Mouse (Mus musculus) layer of hippocampus, postnatal 14 days (tissue): ENCODE measurements around the gene Rps27. TPM values are rescaled to one million over a fixed set of nuclear protein-coding genes. Genes with fewer than 3 reads are reported as not detected.

Experiments
- DNase-seq, 2 experiments: peaks; one replicate each; pipeline ENCODE4 v3.0.0; 2021 to 2022; ENCODE audit warnings: low spot score in 2 of 2, mixed read lengths in 1 of 2
- total RNA-seq, 2 experiments: library from RNA; stranded (reverse); gene quantifications; 2 replicates each; pipeline ENCODE4 v1.2.3; 2021

The Rps27 gene
- total RNA-seq, 2 experiments from 2014 or later: 697 to 821 TPM

DNA sequence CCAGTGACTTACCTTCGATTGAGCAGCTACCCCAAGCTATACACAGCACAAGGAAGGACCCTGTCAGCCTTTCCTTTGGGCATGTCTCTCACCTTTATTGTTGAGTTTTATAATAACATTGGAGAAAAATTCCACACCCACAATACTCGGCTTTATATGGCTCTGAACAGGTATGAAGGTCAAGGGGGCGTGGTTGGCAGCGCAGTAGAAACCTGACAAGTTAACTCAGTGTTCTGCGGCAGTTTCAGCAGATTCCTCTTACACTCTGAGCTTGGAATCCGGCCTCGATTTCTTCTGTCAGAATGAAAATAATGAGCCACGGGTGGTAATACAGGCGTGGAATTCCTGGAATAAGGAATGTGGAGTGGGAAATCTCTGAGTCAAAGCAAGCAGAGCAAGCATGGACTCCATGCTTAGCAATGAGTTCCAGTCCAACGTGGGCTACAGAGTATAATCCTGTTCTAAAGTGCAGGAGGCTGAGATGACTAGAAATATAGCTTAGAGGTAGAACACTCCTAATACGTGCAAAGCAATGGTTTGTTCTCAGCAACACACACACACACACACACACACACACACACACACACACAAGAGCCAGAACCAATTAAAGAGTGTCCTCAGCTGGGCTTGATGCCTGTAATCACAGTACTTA is 22.5 kb downstream of the Rps27 start:
- no peak for DNase-seq

DNA sequence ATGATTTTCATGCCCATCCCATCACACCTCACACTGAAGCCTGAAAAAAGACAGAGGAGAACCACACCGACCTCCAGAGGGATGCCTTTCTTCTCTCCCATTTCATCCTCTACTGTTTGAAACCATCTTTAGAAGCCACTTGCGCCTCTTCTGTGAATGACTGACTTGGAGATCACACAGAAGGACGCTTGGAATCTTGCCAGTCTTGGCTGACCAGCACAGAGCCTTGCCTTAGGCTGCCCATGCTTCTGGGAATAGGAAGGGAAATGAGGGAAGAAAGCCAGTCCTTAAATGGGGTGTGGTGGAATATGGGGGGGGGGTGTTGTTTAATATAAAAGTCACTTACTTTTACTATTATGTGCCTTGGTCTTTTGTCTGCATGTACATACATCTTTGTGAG is 29.9 kb downstream of the Rps27 start:
- DNase-seq: no peak

DNA sequence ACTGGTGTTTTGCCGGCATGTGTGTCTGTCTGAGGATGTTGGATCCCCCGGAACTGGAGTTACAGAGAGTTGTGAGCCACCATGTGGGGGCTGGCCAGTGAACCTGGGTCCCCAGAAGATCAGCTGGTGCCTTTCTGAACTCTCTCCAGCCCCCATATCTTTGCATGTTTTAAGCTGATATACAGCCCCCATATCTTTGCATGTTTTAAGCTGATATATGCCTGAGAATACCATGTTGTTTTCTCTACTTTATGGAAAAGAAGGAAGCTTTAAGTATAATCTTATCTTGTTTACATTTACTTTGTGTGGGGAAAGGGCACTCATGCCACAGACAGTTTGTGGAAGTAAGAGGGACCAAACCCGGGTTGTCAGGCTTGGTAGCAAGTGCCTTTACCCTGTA is 33.9 kb downstream of the Rps27 start:
- DNase-seq: no peak

Other genes with a start within 250 kb of the Rps27 start
- gene Hax1, start 214.9 kb downstream of the Rps27 start, total RNA-seq: 10 to 100 TPM; 67.8 to 71.8 TPM
- gene 4933434E20Rik, start 162.0 kb downstream of the Rps27 start, total RNA-seq: 10 to 100 TPM; 81.6 to 84.9 TPM
- gene Ubap2l, start 161.0 kb downstream of the Rps27 start, total RNA-seq: 100 to 1,000 TPM; 182 to 186 TPM
- gene Tpm3, start 141.0 kb downstream of the Rps27 start, total RNA-seq: 100 to 1,000 TPM; 193 to 202 TPM
- gene Nup210l, start 109.5 kb downstream of the Rps27 start, total RNA-seq: under 1 TPM; 0.39 to 0.45 TPM
- gene Rab13, start within 50 bp of the Rps27 start, total RNA-seq: 10 to 100 TPM in 1 of 2 experiments, 1 to 10 TPM in 1; 8.1 to 10.9 TPM
- gene Jtb, start 17.9 kb upstream of the Rps27 start, total RNA-seq: 10 to 100 TPM; 44.7 to 46.4 TPM
- not detected for gene Creb3l4, start 29.9 kb upstream of the Rps27 start, total RNA-seq
- gene Slc39a1, start 34.5 kb upstream of the Rps27 start, total RNA-seq: 10 to 100 TPM; 48.8 to 53.3 TPM
- gene Crtc2, start 40.5 kb upstream of the Rps27 start, total RNA-seq: 10 to 100 TPM; 32.4 to 33.6 TPM
- 10 to 100 TPM; 22.4 to 24.4 TPM for gene Dennd4b, start 51.5 kb upstream of the Rps27 start, total RNA-seq
- 10 to 100 TPM; 92.7 to 96.5 TPM for gene Gatad2b, start 79.5 kb upstream of the Rps27 start, total RNA-seq
- gene Slc27a3, start 176.3 kb upstream of the Rps27 start, total RNA-seq: 10 to 100 TPM; 15.2 to 19.1 TPM
- gene Ints3, start 220.0 kb upstream of the Rps27 start, total RNA-seq: 10 to 100 TPM; 60.5 to 67.0 TPM